Mouse (Mus musculus) olfactory bulb, adult 2 months (tissue): ENCODE measurements at regions not wholly inside any gene's neighbourhood (a gene's known extent, or its start where the extent isn't known, plus 50 kb on each side); places are given as distances from the start of the nearest gene placed in this dataset.

ENCODE experiments used
- H3K27ac ChIP-seq: fragments of 200-500 bp; 2 replicates; pipeline ENCODE4 v1.5.1; 2012; ENCODE audit warnings: low read depth, low read length; ENCODE audit not compliant: insufficient read depth
- H3K4me1 ChIP-seq: fragments of 200-500 bp; 2 replicates; pipeline ENCODE4 v1.6.1; 2012; ENCODE audit warnings: low read length; ENCODE audit not compliant: control insufficient read depth, insufficient read depth
- H3K4me3 ChIP-seq: fragments of 200-500 bp; 2 replicates; pipeline ENCODE4 v1.5.1; 2012; ENCODE audit warnings: mild to moderate bottlenecking, low read depth, low read length, moderate library complexity; ENCODE audit not compliant: insufficient read depth
- CTCF ChIP-seq: fragments of 200-500 bp; IDR thresholded peaks from 2 replicates; pipeline ENCODE4 v1.5.1; 2012; ENCODE audit warnings: low read depth, mild to moderate bottlenecking, low read length, moderate library complexity; ENCODE audit not compliant: insufficient read depth
- POLR2A ChIP-seq: fragments of 200-500 bp; IDR thresholded peaks from 2 replicates; pipeline ENCODE4 v1.6.1; 2012; ENCODE audit warnings: mild to moderate bottlenecking, low read depth, low read length, moderate library complexity; ENCODE audit not compliant: insufficient read depth
- WGBS: fragments of 180-500 bp; shearing (Covaris S2); methylation state at CpG from one replicate; pipeline ENCODE4 v1.1.7; 2018; 5-methylcytosine and 5-hydroxymethylcytosine counted together

DNA sequence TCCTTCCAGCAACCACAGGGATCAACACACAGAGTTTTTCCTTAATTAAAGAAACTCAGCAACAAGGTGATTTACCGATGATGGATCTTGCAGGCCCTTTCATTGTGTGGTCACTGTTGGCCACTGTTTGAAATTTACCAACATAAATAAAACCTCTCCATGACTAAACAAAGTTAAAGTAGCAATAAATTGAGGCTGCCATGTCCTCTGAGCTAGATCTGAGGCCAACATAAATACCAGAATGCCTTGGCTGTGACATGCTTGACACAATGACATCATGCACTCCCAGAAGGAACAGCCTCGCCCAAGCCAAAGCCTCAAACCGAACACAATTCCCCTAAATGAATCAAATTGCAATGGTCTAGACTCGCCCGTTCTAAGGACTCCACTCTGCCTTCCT is 186.8 kb upstream of the Spred2 start:
- WGBS, result 76% methylated on average over 5 of the region's 5 CpGs
- TF ChIP-seq POLR2A (no peak), CTCF (no peak)
- H3K4me3 ChIP-seq, result no peak overlapping the region
- H3K27ac ChIP-seq, result no peak overlapping the region
- no peaks in the 10 kb centered on the region for H3K4me1 ChIP-seq

- Histone ChIP-seq H3K4me1 (no peaks in the 10 kb centered on the region), H3K27ac (no peak overlapping the region), H3K4me3 (no peak overlapping the region)
- no peak for TF ChIP-seq CTCF
- no peak for TF ChIP-seq POLR2A
- 92% methylated on average over 5 of the region's 5 CpGs for WGBS
These were observed 186.4 kb upstream of the Spred2 start for GRCm38 (mm10) chr11:19737807-19738206.

DNA sequence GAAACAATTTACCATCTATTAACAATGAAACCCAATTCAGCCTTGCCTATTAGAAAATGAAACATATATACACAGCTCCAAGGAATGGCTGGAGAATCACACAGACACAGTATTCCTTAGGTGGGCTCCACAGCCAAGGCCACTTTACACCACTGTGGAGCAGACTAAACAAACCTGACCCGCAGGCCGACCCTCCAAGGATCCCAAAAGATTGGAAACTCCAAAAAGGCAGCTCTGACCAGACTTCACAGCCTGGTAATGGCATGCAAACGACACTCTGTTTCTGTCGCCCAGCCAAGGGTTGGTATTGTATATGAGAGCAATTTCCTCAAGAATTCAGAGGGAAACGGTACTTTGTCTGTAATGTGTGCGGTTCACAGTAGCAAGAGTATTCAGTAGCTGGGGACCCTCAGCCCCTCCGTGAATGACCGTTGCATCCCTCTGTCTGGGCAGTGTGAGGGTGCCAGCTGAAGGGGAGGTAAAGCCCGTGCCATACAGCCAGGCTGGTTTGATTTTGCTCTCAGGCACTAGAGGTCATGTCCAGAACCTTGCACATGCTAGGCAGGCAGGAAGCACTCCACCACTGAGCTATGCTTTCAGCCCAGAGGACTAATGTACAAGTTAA is 184.5 kb upstream of the Spred2 start:
- no peaks in the 10 kb centered on the region for H3K4me1 ChIP-seq
- WGBS, result 47% methylated on average over 9 of the region's 9 CpGs
- no peak overlapping the region for H3K27ac ChIP-seq
- H3K4me3 ChIP-seq, result no peak overlapping the region
- TF ChIP-seq CTCF, result no peak
- TF ChIP-seq POLR2A, result no peak

DNA sequence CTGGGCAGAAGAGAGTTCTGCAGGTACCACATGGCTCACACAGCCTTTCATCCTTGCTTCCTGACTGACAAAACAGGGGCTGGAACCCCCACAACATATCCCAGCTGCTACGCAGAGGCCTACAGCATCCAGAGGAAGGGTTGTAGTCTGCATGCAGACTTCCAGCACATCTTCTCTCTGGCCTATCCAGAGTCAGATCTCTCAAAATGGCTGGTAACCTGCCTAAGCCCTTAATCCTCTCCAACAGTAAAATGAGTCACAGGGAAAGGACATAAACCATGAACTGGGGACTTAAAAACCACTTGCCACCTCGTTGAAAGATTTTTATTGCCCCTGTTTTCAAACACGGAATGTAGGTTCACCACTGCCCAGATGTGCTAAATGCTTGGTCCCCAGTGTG is 183.6 kb upstream of the Spred2 start:
- no peak overlapping the region for H3K27ac ChIP-seq
- H3K4me1 ChIP-seq, result no peaks in the 10 kb centered on the region
- WGBS, result 90% methylated on average over 3 of the region's 3 CpGs
- H3K4me3 ChIP-seq, result no peak overlapping the region
- TF ChIP-seq CTCF, result no peak
- TF ChIP-seq POLR2A, result no peak

- Histone ChIP-seq H3K4me1 (no peaks in the 10 kb centered on the region), H3K4me3 (no peak overlapping the region), H3K27ac (no peak overlapping the region)
- TF ChIP-seq CTCF (no peak), POLR2A (no peak)
- 77% methylated on average over 11 of the region's 11 CpGs for WGBS
These were observed 176.8 kb upstream of the Spred2 start for GRCm38 (mm10) chr11:19747097-19747972.

- TF ChIP-seq POLR2A (no peak), CTCF (no peak)
- Histone ChIP-seq H3K27ac (no peak overlapping the region), H3K4me1 (no peaks in the 10 kb centered on the region), H3K4me3 (no peak overlapping the region)
- 73% methylated on average over 14 of the region's 14 CpGs for WGBS
These were observed 176.1 kb upstream of the Spred2 start for GRCm38 (mm10) chr11:19747973-19748559.

DNA sequence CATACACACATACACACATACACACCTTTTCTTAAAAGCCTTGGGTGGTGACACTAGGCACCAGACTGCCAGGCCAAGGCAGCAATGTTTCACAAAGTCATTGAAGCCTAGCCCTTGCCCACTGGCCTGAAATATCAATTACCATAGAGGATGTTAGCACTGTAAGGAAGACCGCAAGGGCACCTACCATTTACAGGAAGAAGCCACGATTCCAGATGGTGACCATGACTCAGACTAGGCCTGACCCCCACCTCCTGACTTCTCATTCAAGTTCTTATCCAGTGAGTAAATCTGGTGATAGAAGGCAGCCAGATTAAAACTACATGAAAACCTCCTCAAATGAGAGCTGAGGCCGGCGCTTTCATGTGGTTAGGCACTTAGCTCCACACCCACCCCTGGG is 165.3 kb upstream of the Spred2 start:
- 86% methylated on average over 4 of the region's 4 CpGs for WGBS
- no peak overlapping the region for H3K27ac ChIP-seq
- TF ChIP-seq CTCF, result no peak
- TF ChIP-seq POLR2A, result no peak
- no peaks in the 10 kb centered on the region for H3K4me1 ChIP-seq
- no peak overlapping the region for H3K4me3 ChIP-seq

DNA sequence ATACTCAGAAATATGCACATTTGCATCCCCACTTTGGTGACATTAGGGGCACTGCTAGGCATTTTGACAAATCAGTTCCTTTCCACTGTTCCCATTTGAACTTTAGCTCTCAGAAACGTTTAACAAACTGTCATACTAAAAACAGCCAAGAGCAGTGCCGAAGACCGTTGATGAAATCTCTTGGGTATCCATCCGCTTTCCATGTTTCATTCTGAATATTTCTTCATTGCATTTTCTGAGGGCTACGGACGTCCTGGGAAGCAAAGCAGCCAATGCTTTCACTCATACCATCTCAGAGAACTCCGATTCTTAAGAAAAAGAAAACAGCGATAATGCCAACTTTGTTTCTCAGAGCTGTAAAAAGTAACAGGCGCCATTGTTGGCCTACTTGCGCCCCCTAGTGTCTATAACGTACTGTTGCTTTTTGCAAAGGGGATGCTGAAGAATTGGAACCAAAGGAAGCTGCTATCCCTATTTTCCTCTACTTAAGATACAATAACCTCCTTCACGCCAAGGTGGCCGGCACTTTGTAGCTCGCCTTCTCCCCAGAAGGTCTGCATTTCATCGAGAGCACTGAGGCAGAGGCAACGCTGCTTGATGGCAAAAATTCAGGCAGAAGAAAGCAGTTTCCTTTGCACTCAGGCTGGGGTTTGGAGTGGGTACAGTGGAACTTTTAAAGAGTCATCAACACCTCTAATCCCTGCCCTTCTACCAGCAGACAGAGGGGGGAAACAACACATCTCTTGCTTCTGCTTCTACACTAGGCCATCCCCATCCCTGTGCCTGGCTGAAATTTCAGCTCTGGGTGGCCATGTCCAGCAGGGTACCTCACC is 163.1 kb upstream of the Spred2 start:
- H3K4me3 ChIP-seq, result no peak overlapping the region
- 8% methylated on average over 16 of the region's 16 CpGs for WGBS
- H3K4me1 ChIP-seq, result no peaks in the 10 kb centered on the region
- H3K27ac ChIP-seq, result no peak overlapping the region
- TF ChIP-seq POLR2A (no peak), CTCF (no peak)
